Mouse (Mus musculus) kidney, embryonic 16.5 days (tissue): Measurements from ENCODE around the gene Olfr545. TPM values are rescaled to one million over a fixed set of nuclear protein-coding genes. Genes with fewer than 3 reads are reported as not detected.

Source experiments
- ATAC-seq: fragments of 200-750 bp; cut with Nextera tagmentation; 2 replicates; pipeline ENCODE4 v1.8.0; 2017; ENCODE audit warnings: moderate TSS enrichment; ENCODE audit not compliant: low FRiP score, low TSS enrichment
- H3K27ac ChIP-seq: fragments of 300-500 bp; sonication (generic); 2 replicates; pipeline ENCODE4 v1.5.1; 2014; ENCODE audit warnings: low read length
- H3K27me3 ChIP-seq: fragments of 300-500 bp; sonication (generic); 2 replicates; pipeline ENCODE4 v1.6.1; 2014; ENCODE audit warnings: low read length, control low read depth, mixed read lengths; ENCODE audit not compliant: insufficient read depth
- H3K36me3 ChIP-seq: fragments of 300-500 bp; sonication (generic); 2 replicates; pipeline ENCODE4 v1.6.1; 2014; ENCODE audit warnings: low read length, control low read depth, mixed read lengths; ENCODE audit not compliant: insufficient read depth
- H3K4me1 ChIP-seq: fragments of 300-500 bp; sonication (generic); 2 replicates; pipeline ENCODE4 v1.6.1; 2014; ENCODE audit warnings: low read length, control low read depth, mixed read lengths; ENCODE audit not compliant: insufficient read depth
- H3K4me2 ChIP-seq: fragments of 300-500 bp; sonication (generic); replicated peaks from 2 replicates; pipeline ENCODE4 v1.6.1; 2014; ENCODE audit warnings: low read depth, low read length
- H3K4me3 ChIP-seq: fragments of 300-500 bp; sonication (generic); 2 replicates; pipeline ENCODE4 v1.5.1; 2014; ENCODE audit warnings: mild to moderate bottlenecking, low read length
- H3K9ac ChIP-seq: fragments of 300-500 bp; sonication (generic); replicated peaks from 2 replicates; pipeline ENCODE4 v1.6.1; 2014; ENCODE audit warnings: low read length
- H3K9me3 ChIP-seq: fragments of 300-500 bp; sonication (generic); 2 replicates; pipeline ENCODE4 v1.6.1; 2016; ENCODE audit warnings: low read length, control low read depth
- WGBS: fragments of 180-500 bp; shearing (Covaris S2); extraction: QIAGEN DNeasy Blood & Tissue Kit; methylation state at CpG from one replicate; pipeline ENCODE4 v1.1.7; 2014; 5-methylcytosine and 5-hydroxymethylcytosine counted together
- polyA plus RNA-seq: library from polyadenylated mRNA; unstranded; fragments of >200 nt; fragmentation: Nextera tagmentation; extraction: Ambion mirVana; gene quantifications from 2 replicates; pipeline ENCODE4 v1.2.1, GENCODE M21; 2015

The Olfr545 gene
- polyA plus RNA-seq, 1 experiment from 2014 or later, result not detected

- 89% methylated on average over 4 of the region's 4 CpGs for WGBS
- H3K9ac ChIP-seq, result no peak within 1 kb of the TSS
- no peaks in the 10 kb centered on the region for H3K27me3 ChIP-seq
- no peaks in the 10 kb centered on the region for H3K9me3 ChIP-seq
- peaks cover 8% of the 10 kb centered on the region for H3K4me1 ChIP-seq
- no peak within 1 kb of the TSS for H3K4me2 ChIP-seq
- H3K4me3 ChIP-seq, result no peak within 1 kb of the TSS
- no peak within 1 kb of the TSS for H3K27ac ChIP-seq
- no peaks in the 10 kb centered on the region for H3K36me3 ChIP-seq
- no peak for ATAC-seq
These were observed 17.8 kb downstream of the Olfr545 start, which contains the start of gene Olfr543 for GRCm38 (mm10) chr7:102481579-102481978. Gene Olfr543, minus strand, starts transcription at chr7:102481679.

GRCm38 (mm10) chr7:102480821-102481220 lies 18.6 kb downstream of the Olfr545 start:
- H3K4me1 ChIP-seq, result peaks cover 8% of the 10 kb centered on the region
- no peak overlapping the region for H3K4me2 ChIP-seq
- H3K9ac ChIP-seq, result no peak overlapping the region
- ATAC-seq, result no peak
- H3K9me3 ChIP-seq, result no peaks in the 10 kb centered on the region
- no peaks in the 10 kb centered on the region for H3K36me3 ChIP-seq
- no peak overlapping the region for H3K27ac ChIP-seq
- 71% methylated on average over 4 of the region's 4 CpGs for WGBS
- H3K4me3 ChIP-seq, result no peak overlapping the region
- H3K27me3 ChIP-seq, result no peaks in the 10 kb centered on the region

GRCm38 (mm10) chr7:102479368-102480078 lies 19.9 kb downstream of the Olfr545 start:
- WGBS, result 45% methylated on average over 5 of the region's 5 CpGs
- ATAC-seq, result peak; percentile 56; the same call in 1 of the 2 replicates
- H3K4me2 ChIP-seq, result no peak overlapping the region
- peaks cover 8% of the 10 kb centered on the region for H3K4me1 ChIP-seq
- no peaks in the 10 kb centered on the region for H3K9me3 ChIP-seq
- no peak overlapping the region for H3K27ac ChIP-seq
- H3K4me3 ChIP-seq, result no peak overlapping the region
- H3K36me3 ChIP-seq, result no peaks in the 10 kb centered on the region
- H3K9ac ChIP-seq, result no peak overlapping the region
- H3K27me3 ChIP-seq, result no peaks in the 10 kb centered on the region

- no peak overlapping the region for H3K4me3 ChIP-seq
- H3K36me3 ChIP-seq, result no peaks in the 10 kb centered on the region
- H3K9ac ChIP-seq, result no peak overlapping the region
- ATAC-seq, result no peak
- H3K4me1 ChIP-seq, result peaks cover 8% of the 10 kb centered on the region
- no peak overlapping the region for H3K27ac ChIP-seq
- no peaks in the 10 kb centered on the region for H3K9me3 ChIP-seq
- 52% methylated on average over 3 of the region's 3 CpGs for WGBS
- H3K27me3 ChIP-seq, result no peaks in the 10 kb centered on the region
- no peak overlapping the region for H3K4me2 ChIP-seq
These were observed 20.4 kb downstream of the Olfr545 start for GRCm38 (mm10) chr7:102478926-102479325.

GRCm38 (mm10) chr7:102478425-102478824 lies 20.9 kb downstream of the Olfr545 start:
- no peak overlapping the region for H3K9ac ChIP-seq
- H3K27me3 ChIP-seq, result no peaks in the 10 kb centered on the region
- no peak overlapping the region for H3K4me3 ChIP-seq
- no peak overlapping the region for H3K4me2 ChIP-seq
- ATAC-seq, result no peak
- WGBS, result 84% methylated on average over 4 of the region's 4 CpGs
- no peak overlapping the region for H3K27ac ChIP-seq
- no peaks in the 10 kb centered on the region for H3K36me3 ChIP-seq
- H3K9me3 ChIP-seq, result no peaks in the 10 kb centered on the region
- peaks cover 8% of the 10 kb centered on the region for H3K4me1 ChIP-seq

- no peaks in the 10 kb centered on the region for H3K9me3 ChIP-seq
- ATAC-seq, result no peak
- H3K4me3 ChIP-seq, result no peak overlapping the region
- no peaks in the 10 kb centered on the region for H3K36me3 ChIP-seq
- WGBS, result 81% methylated on average over 11 of the region's 11 CpGs
- H3K27me3 ChIP-seq, result no peaks in the 10 kb centered on the region
- no peak overlapping the region for H3K9ac ChIP-seq
- no peak overlapping the region for H3K27ac ChIP-seq
- H3K4me1 ChIP-seq, result peaks cover 8% of the 10 kb centered on the region
- H3K4me2 ChIP-seq, result no peak overlapping the region
These were observed 22.0 kb downstream of the Olfr545 start for GRCm38 (mm10) chr7:102477377-102477776.

- H3K27ac ChIP-seq, result no peak overlapping the region
- H3K36me3 ChIP-seq, result no peaks in the 10 kb centered on the region
- no peak overlapping the region for H3K4me3 ChIP-seq
- peaks cover 8% of the 10 kb centered on the region for H3K4me1 ChIP-seq
- no peaks in the 10 kb centered on the region for H3K27me3 ChIP-seq
- no peak overlapping the region for H3K9ac ChIP-seq
- ATAC-seq, result no peak
- no peak overlapping the region for H3K4me2 ChIP-seq
- whole genome bisulfite sequencing, result 93% methylated on average over 5 of the region's 5 CpGs
- H3K9me3 ChIP-seq, result no peaks in the 10 kb centered on the region
These were observed 22.8 kb downstream of the Olfr545 start for GRCm38 (mm10) chr7:102476601-102477000.

- no peaks in the 10 kb centered on the region for H3K9me3 ChIP-seq
- WGBS, result 42% methylated on average over 5 of the region's 5 CpGs
- H3K27me3 ChIP-seq, result no peaks in the 10 kb centered on the region
- no peaks in the 10 kb centered on the region for H3K4me1 ChIP-seq
- H3K9ac ChIP-seq, result no peak overlapping the region
- no peak overlapping the region for H3K4me3 ChIP-seq
- H3K36me3 ChIP-seq, result peaks cover 13% of the 10 kb centered on the region
- no peak overlapping the region for H3K27ac ChIP-seq
- no peak overlapping the region for H3K4me2 ChIP-seq
- ATAC-seq, result no peak
These were observed 26.7 kb downstream of the Olfr545 start for GRCm38 (mm10) chr7:102472675-102473074.

GRCm38 (mm10) chr7:102467566-102467965 lies 31.8 kb downstream of the Olfr545 start:
- Histone ChIP-seq H3K27me3 (no peaks in the 10 kb centered on the region), H3K9ac (no peak overlapping the region), H3K36me3 (peaks cover 55% of the 10 kb centered on the region), H3K4me2 (no peak overlapping the region), H3K4me1 (no peaks in the 10 kb centered on the region), H3K27ac (no peak overlapping the region), H3K9me3 (no peaks in the 10 kb centered on the region), H3K4me3 (no peak overlapping the region)
- WGBS, result 91% methylated on average over 8 of the region's 8 CpGs
- no peak for ATAC-seq

- Histone ChIP-seq H3K27me3 (no peaks in the 10 kb centered on the region), H3K4me1 (no peaks in the 10 kb centered on the region), H3K9me3 (no peaks in the 10 kb centered on the region), H3K9ac (no peak overlapping the region), H3K36me3 (peaks cover 65% of the 10 kb centered on the region), H3K4me2 (no peak overlapping the region), H3K27ac (no peak overlapping the region), H3K4me3 (no peak overlapping the region)
- WGBS, result 87% methylated on average over 5 of the region's 5 CpGs
- no peak for ATAC-seq
These were observed 40.6 kb downstream of the Olfr545 start for GRCm38 (mm10) chr7:102458618-102459380.
